16 mouse cellular contexts compared by ENCODE assay signal in the genomic region with DNA sequence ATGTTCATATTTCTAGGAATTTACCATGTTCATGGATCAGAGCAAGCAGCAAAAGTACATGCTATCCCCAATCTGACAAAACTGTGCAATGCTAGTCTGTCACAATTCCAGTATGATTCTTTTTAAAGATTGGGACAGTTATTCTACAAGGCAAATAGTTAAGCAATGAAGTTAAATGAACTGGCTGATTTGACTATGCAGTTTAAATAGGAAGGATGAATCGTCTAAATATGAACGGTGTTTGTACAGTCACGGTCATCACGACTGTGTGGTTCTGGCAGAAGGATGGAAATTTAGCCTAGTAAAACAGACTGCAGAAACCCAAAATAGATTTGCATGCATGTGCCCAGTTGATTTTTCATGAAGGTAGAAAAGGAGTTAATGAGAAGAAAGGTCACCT.
DNase-seq lines count a peak whose midpoint lies in the region; ATAC-seq lines count a peak whose summit lies in the region.
"Had no signal": no experiment of that assay in that cellular context is flagged by ENCODE, and none has a peak within 500 bp of the region (broad histone marks: within the 10 kb centered on the region; RNA-seq: fewer than 3 reads in every experiment).

No protein-coding gene starts in this region.

- DNase-seq in frontal cortex, adult 2 months (ENCODE audit: extremely low spot score in 1 of 2, low spot score in 1 of 2), result no peak
- DNase-seq in kidney, postnatal 14 days, result no peak
- DNase-seq in right cerebral cortex, postnatal 25 days, result no peak
- DNase-seq: adrenal gland, adult 2 months; adrenal gland, postnatal 10 days; adrenal gland, postnatal 25 days; cerebellum, adult 11-12 months; cerebellum, adult 2 months; cerebellum, adult 9-10 months; cerebellum, postnatal 10 days; cerebellum, postnatal 25 days; forebrain, postnatal 0 days had no signal

- ATAC-seq in frontal cortex, adult (ENCODE audit: low TSS enrichment), result peak; percentile 41; the same call in 1 of the 2 replicates
- peak; percentile 55 for ATAC-seq in granulocyte monocyte progenitor cell, adult 5-6 weeks (replicated peaks; ENCODE audit: poor library complexity, severe bottlenecking)
- ATAC-seq: forebrain, embryonic 13.5 days; forebrain, embryonic 15.5 days; forebrain, postnatal 0 days had no signal
